Mouse (Mus musculus): ENCODE results near the gene Tm6sf1.

GRCm38 (mm10) chr7:81933061-81933600 lies 74.3 kb downstream of the Tm6sf1 start:
- TF ChIP-seq CTCF (IDR thresholded peaks at IDR 0.05; ENCODE audit: insufficient read depth, low read depth, low read length) (no peak), POLR2A (IDR thresholded peaks at IDR 0.05; ENCODE audit: insufficient read depth, low read depth, low read length) (no peak)
